Mouse (Mus musculus): ENCODE measurements around the gene Pfn1. TPM values are rescaled to one million over a fixed set of nuclear protein-coding genes. Genes with fewer than 3 reads are reported as not detected.
A peak's percentile ranks its signal among the peaks of the same experiment; 100 is the strongest.

The Pfn1 gene
- polyA plus RNA-seq, 1 experiment from 2014 or later, result 1,970 TPM

- Histone ChIP-seq H3K4me2 (peak within 1 kb of the TSS; percentile 91), H3K36me3 (peaks cover 27% of the 10 kb centered on the region), H3K9ac (peak within 1 kb of the TSS; percentile 80), H3K4me3 (peak within 1 kb of the TSS; percentile 80), H3K27me3 (no peaks in the 10 kb centered on the region), H3K27ac (peak within 1 kb of the TSS; percentile 86), H3K9me3 (no peaks in the 10 kb centered on the region), H3K4me1 (peaks cover 23% of the 10 kb centered on the region)
- under 1% methylated on average over 42 of the region's 55 CpGs for WGBS
- peak; percentile 92 for ATAC-seq (ENCODE audit: borderline replicate concordance, extremely low read depth, low FRiP score, low TSS enrichment)
Measured at GRCm38 (mm10) chr11:70687601-70688199, 33.3 kb upstream of the Pfn1 start, which contains the start of gene Camta2. Gene Camta2, minus strand, starts transcription at chr11:70688105.

- H3K36me3 ChIP-seq, result peaks cover 30% of the 10 kb centered on the region
- 2% methylated on average over 16 of the region's 16 CpGs for WGBS
- peak overlapping the region; percentile 86 for H3K27ac ChIP-seq
- ATAC-seq (ENCODE audit: borderline replicate concordance, extremely low read depth, low FRiP score, low TSS enrichment), result peak; percentile 58
- no peaks in the 10 kb centered on the region for H3K9me3 ChIP-seq
- peaks cover 30% of the 10 kb centered on the region for H3K4me1 ChIP-seq
- H3K9ac ChIP-seq, result peak overlapping the region; percentile 80
- peak overlapping the region; percentile 80 for H3K4me3 ChIP-seq
- no peaks in the 10 kb centered on the region for H3K27me3 ChIP-seq
- H3K4me2 ChIP-seq, result peak overlapping the region; percentile 91
Measured at GRCm38 (mm10) chr11:70686901-70687566, 32.6 kb upstream of the Pfn1 start.

DNA sequence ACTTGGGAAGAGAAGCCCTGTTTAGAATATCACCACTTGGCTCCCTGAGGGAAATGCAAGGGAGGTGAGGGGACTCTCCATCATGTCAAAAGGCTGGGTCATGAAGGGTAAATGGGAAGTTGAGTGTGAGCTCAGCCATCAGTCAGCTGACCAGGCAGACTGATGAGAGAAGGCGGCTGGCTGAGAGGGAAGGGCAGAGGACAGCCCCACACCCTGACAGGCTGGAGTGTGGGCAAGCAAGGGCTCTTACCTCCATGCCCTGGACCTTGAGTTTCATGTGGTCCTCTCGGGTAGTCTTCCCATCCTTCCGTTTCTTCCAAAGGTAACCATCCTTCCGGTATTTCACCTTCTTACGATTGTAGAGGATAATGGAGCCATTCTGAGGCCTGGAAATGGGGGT, 29.2 kb upstream of the Pfn1 start:
- H3K4me1 ChIP-seq, result peaks cover 25% of the 10 kb centered on the region
- H3K4me3 ChIP-seq, result no peak overlapping the region
- no peak overlapping the region for H3K4me2 ChIP-seq
- no peak overlapping the region for H3K9ac ChIP-seq
- no peak for ATAC-seq (ENCODE audit: borderline replicate concordance, extremely low read depth, low FRiP score, low TSS enrichment)
- H3K9me3 ChIP-seq, result no peaks in the 10 kb centered on the region
- no peaks in the 10 kb centered on the region for H3K27me3 ChIP-seq
- H3K36me3 ChIP-seq, result peaks cover 52% of the 10 kb centered on the region
- WGBS, result 85% methylated on average over 5 of the region's 5 CpGs
- no peak overlapping the region for H3K27ac ChIP-seq

GRCm38 (mm10) chr11:70681897-70682581, 27.6 kb upstream of the Pfn1 start:
- peaks cover 54% of the 10 kb centered on the region for H3K36me3 ChIP-seq
- H3K27ac ChIP-seq, result no peak overlapping the region
- ATAC-seq (ENCODE audit: borderline replicate concordance, extremely low read depth, low FRiP score, low TSS enrichment), result peak; percentile 56
- no peak overlapping the region for H3K9ac ChIP-seq
- H3K4me1 ChIP-seq, result peaks cover 17% of the 10 kb centered on the region
- H3K27me3 ChIP-seq, result no peaks in the 10 kb centered on the region
- H3K4me3 ChIP-seq, result no peak overlapping the region
- 31% methylated on average over 11 of the region's 11 CpGs for WGBS
- no peaks in the 10 kb centered on the region for H3K9me3 ChIP-seq
- H3K4me2 ChIP-seq, result no peak overlapping the region

DNA sequence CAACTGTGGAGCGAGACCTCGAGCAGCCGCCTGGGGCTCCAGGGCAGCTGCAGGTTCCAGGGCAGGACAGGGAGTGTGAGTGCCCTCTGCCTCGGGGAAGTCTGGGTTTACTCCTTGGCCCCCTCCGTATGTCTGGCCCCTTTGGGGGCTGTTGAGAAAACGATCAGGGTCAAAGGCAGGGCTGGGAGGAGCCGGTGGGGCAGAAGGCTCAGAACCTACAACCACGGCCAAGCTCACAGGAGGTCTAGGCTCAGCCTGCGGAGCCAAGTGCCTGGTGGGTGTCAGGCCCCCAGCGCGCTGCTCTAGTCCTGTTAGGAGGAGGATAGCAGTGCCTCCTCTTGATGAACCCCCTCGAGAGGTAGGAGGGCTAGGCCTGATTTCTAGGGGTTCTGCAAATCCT, 26.7 kb upstream of the Pfn1 start:
- no peaks in the 10 kb centered on the region for H3K27me3 ChIP-seq
- H3K4me2 ChIP-seq, result no peak overlapping the region
- H3K4me3 ChIP-seq, result no peak overlapping the region
- ATAC-seq (ENCODE audit: borderline replicate concordance, extremely low read depth, low FRiP score, low TSS enrichment), result no peak
- H3K27ac ChIP-seq, result no peak overlapping the region
- H3K4me1 ChIP-seq, result peaks cover 9% of the 10 kb centered on the region
- peaks cover 63% of the 10 kb centered on the region for H3K36me3 ChIP-seq
- H3K9me3 ChIP-seq, result no peaks in the 10 kb centered on the region
- WGBS, result 68% methylated on average over 12 of the region's 12 CpGs
- H3K9ac ChIP-seq, result no peak overlapping the region

DNA sequence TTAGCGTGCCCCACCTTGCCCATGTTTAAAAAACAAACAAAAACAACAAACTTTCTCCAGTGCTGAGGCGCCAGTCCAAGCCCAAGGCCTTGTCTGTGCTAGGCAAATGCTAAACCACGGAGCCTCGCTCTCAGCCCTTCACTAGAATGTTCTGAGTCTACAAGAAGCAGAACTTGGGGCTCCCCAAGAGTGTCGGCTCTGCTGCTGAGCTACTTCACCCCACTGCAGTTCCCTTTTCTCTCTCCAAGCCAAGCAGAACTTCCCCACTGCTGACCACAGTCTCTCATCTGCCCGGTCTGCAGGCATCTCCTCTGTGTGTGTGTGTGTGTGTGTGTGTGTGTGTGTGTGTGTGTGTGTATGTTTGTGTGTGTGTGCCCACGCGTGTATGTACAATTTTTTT, 25.4 kb upstream of the Pfn1 start:
- H3K27ac ChIP-seq, result no peak overlapping the region
- H3K27me3 ChIP-seq, result no peaks in the 10 kb centered on the region
- H3K9ac ChIP-seq, result no peak overlapping the region
- peaks cover 9% of the 10 kb centered on the region for H3K4me1 ChIP-seq
- ATAC-seq (ENCODE audit: borderline replicate concordance, extremely low read depth, low FRiP score, low TSS enrichment), result no peak
- H3K36me3 ChIP-seq, result peaks cover 62% of the 10 kb centered on the region
- no peak overlapping the region for H3K4me2 ChIP-seq
- 89% methylated on average over 7 of the region's 8 CpGs for WGBS
- H3K4me3 ChIP-seq, result no peak overlapping the region
- no peaks in the 10 kb centered on the region for H3K9me3 ChIP-seq

- peaks cover 61% of the 10 kb centered on the region for H3K36me3 ChIP-seq
- peaks cover 9% of the 10 kb centered on the region for H3K4me1 ChIP-seq
- no peak overlapping the region for H3K27ac ChIP-seq
- no peaks in the 10 kb centered on the region for H3K27me3 ChIP-seq
- no peak overlapping the region for H3K4me2 ChIP-seq
- H3K4me3 ChIP-seq, result no peak overlapping the region
- ATAC-seq (ENCODE audit: borderline replicate concordance, extremely low read depth, low FRiP score, low TSS enrichment), result no peak
- 94% methylated on average over 8 of the region's 8 CpGs for WGBS
- no peaks in the 10 kb centered on the region for H3K9me3 ChIP-seq
- no peak overlapping the region for H3K9ac ChIP-seq
Measured at GRCm38 (mm10) chr11:70679361-70679760, 24.9 kb upstream of the Pfn1 start.

GRCm38 (mm10) chr11:70678576-70678975, 24.1 kb upstream of the Pfn1 start:
- peaks cover 9% of the 10 kb centered on the region for H3K4me1 ChIP-seq
- no peak overlapping the region for H3K4me3 ChIP-seq
- H3K4me2 ChIP-seq, result no peak overlapping the region
- peaks cover 60% of the 10 kb centered on the region for H3K36me3 ChIP-seq
- no peak overlapping the region for H3K27ac ChIP-seq
- no peaks in the 10 kb centered on the region for H3K27me3 ChIP-seq
- no peak for ATAC-seq (ENCODE audit: borderline replicate concordance, extremely low read depth, low FRiP score, low TSS enrichment)
- H3K9me3 ChIP-seq, result no peaks in the 10 kb centered on the region
- H3K9ac ChIP-seq, result no peak overlapping the region
- WGBS, result 76% methylated on average over 2 of the region's 2 CpGs

DNA sequence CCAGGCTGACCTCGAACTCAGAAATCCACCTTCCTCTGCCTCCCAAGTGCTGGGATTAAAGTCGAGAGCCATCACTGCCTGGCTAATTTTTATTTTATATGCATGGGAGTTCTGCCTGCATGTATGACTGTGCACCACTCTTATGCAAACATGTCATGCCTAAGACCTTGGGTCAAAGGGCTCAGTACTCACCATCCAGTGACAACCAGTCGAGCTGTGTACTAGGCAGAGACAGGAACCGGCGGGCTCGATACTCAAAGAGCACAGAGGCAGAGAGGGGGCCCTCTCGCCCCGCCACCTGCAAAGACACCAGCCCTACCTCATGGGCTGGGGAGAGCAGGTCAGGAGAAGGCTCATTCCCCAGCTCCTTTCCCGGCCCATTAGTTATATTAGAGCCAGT, 23.6 kb upstream of the Pfn1 start:
- Histone ChIP-seq H3K4me2 (no peak overlapping the region), H3K27ac (no peak overlapping the region), H3K9me3 (no peaks in the 10 kb centered on the region), H3K4me3 (no peak overlapping the region), H3K27me3 (no peaks in the 10 kb centered on the region), H3K9ac (no peak overlapping the region), H3K4me1 (peaks cover 9% of the 10 kb centered on the region), H3K36me3 (peaks cover 56% of the 10 kb centered on the region)
- 70% methylated on average over 9 of the region's 9 CpGs for WGBS
- no peak for ATAC-seq (ENCODE audit: borderline replicate concordance, extremely low read depth, low FRiP score, low TSS enrichment)

DNA sequence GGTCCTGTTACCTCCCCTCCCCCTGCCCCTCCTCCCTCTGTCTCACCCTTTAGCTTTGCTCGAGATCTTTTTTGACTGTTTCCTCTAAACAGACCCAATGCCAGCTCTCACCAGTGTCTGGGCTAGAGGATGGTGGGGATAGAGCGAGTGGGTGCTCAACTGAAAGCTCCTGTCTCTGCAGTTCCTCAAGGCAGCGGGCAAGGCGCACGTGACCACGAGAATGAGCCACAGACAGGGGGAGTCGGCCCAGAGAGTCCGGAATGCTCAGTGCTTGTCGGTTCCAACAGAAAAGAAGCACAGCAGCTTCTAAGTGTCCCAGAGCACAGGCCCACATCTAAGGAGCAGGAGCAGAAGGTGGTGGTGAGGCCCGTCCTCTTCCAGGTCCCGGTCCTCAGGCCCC, 20.1 kb upstream of the Pfn1 start:
- whole genome bisulfite sequencing, result 65% methylated on average over 11 of the region's 11 CpGs
- no peak for ATAC-seq (ENCODE audit: borderline replicate concordance, extremely low read depth, low FRiP score, low TSS enrichment)

GRCm38 (mm10) chr11:70674014-70674413, 19.6 kb upstream of the Pfn1 start:
- H3K36me3 ChIP-seq, result peaks cover 41% of the 10 kb centered on the region
- H3K9ac ChIP-seq, result no peak overlapping the region
- no peak overlapping the region for H3K4me2 ChIP-seq
- WGBS, result 81% methylated on average over 6 of the region's 6 CpGs
- no peak for ATAC-seq (ENCODE audit: borderline replicate concordance, extremely low read depth, low FRiP score, low TSS enrichment)
- H3K9me3 ChIP-seq, result no peaks in the 10 kb centered on the region
- H3K27me3 ChIP-seq, result no peaks in the 10 kb centered on the region
- no peak overlapping the region for H3K27ac ChIP-seq
- peaks cover 10% of the 10 kb centered on the region for H3K4me1 ChIP-seq
- H3K4me3 ChIP-seq, result no peak overlapping the region

More for the DNA sequence above, 20.1 kb upstream of the Pfn1 start:
- Histone ChIP-seq H3K4me2 (no peak overlapping the region), H3K4me3 (no peak overlapping the region), H3K27ac (no peak overlapping the region), H3K4me1 (peaks cover 10% of the 10 kb centered on the region), H3K36me3 (peaks cover 46% of the 10 kb centered on the region), H3K9me3 (no peaks in the 10 kb centered on the region), H3K27me3 (no peaks in the 10 kb centered on the region), H3K9ac (no peak overlapping the region)
